8 mouse cellular contexts compared by ENCODE assay signal in the genomic region with DNA sequence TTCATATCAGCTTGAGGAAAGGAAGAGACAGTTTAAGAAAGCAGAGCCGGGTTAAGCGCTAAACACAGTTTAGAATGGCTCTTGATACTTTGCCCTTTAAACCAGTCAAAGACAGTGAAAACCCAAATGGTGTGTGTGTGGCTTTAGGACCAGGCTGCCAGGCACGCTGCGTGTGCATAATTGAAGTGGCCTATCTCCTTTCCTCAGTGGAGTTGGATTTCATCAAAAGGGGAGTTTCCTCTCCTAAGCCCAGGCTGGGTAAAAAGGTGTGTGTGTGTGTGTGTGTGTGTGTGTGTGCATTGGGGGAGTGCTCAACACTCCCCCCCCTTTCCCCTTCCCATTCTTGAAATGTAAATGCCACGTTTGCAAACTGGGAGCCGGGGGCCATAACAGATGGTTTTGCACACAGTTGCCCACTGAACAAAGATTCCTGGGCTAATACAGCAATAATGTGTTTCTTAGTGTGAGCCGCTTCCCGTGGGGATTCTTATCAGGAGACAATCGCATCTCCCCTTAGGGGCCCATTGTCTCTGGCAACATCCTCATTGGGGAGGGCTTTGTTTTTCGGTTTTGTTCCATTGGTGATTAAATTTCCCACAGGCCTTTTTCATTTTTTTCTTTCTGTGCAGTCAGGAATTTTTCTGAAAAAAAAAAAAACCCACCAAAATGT. TPM values are rescaled to one million over a fixed set of nuclear protein-coding genes. Genes with fewer than 3 reads are reported as not detected.
DNase-seq lines count a peak whose midpoint lies in the region; ATAC-seq and TF ChIP-seq lines count a peak whose summit lies in the region.

No protein-coding gene starts in this region.

- peaks cover 2% of the 10 kb centered on the region; the same call in 1 of the 2 replicates for H3K27me3 ChIP-seq in embryonic facial prominence, embryonic 11.5 days (ENCODE audit: control insufficient read depth, insufficient read depth, low read length)
- peaks cover 39% of the 10 kb centered on the region for H3K27me3 ChIP-seq in heart, embryonic 16.5 days (ENCODE audit: control insufficient read depth, insufficient read depth, low read length)
- H3K27me3 ChIP-seq in limb, embryonic 13.5 days = peaks cover 34% of the 10 kb centered on the region

- H3K9me3 ChIP-seq in embryonic facial prominence, embryonic 11.5 days (replicated peaks; ENCODE audit: control insufficient read depth, low read length) = no peaks in the 10 kb centered on the region
- H3K9me3 ChIP-seq in heart, embryonic 16.5 days (replicated peaks; ENCODE audit: control insufficient read depth, low read length) = peaks cover 6% of the 10 kb centered on the region; the same call in 1 of the 2 replicates
- no peaks in the 10 kb centered on the region for H3K9me3 ChIP-seq in limb, embryonic 13.5 days

- no peaks in the 10 kb centered on the region for H3K36me3 ChIP-seq in embryonic facial prominence, embryonic 11.5 days (replicated peaks; ENCODE audit: control insufficient read depth, insufficient read depth, low read depth, low read length)
- H3K36me3 ChIP-seq in heart, embryonic 16.5 days (ENCODE audit: control insufficient read depth, insufficient read depth) = no peaks in the 10 kb centered on the region
- no peaks in the 10 kb centered on the region for H3K36me3 ChIP-seq in limb, embryonic 13.5 days

- peak; percentile 87 for DNase-seq in brain, embryonic 14.5 days (ENCODE audit: low read depth)
- peak; percentile 44 for DNase-seq in embryonic facial prominence, embryonic 11.5 days (ENCODE audit: low spot score)
- DNase-seq in testis, postnatal 14 days (ENCODE audit: low spot score) = no peak
- DNase-seq in testis, postnatal 10 days (ENCODE audit: low spot score) = no peak
- no peak for DNase-seq in ovary, adult 18-20 months (ENCODE audit: low spot score)

- H3K4me2 ChIP-seq in embryonic facial prominence, embryonic 11.5 days (ENCODE audit: low read depth, low read length) = peak overlapping the region; percentile 30
- H3K4me2 ChIP-seq in heart, embryonic 16.5 days (ENCODE audit: low read depth, low read length) = peak overlapping the region; percentile 32; the same call in 1 of the 2 replicates
- H3K4me2 ChIP-seq in limb, embryonic 13.5 days (replicated peaks) = peak overlapping the region; percentile 46

- H3K4me1 ChIP-seq in embryonic facial prominence, embryonic 11.5 days (ENCODE audit: control insufficient read depth, insufficient read depth, low read length) = peaks cover 8% of the 10 kb centered on the region
- peaks cover 15% of the 10 kb centered on the region for H3K4me1 ChIP-seq in heart, embryonic 16.5 days (ENCODE audit: control insufficient read depth, insufficient read depth, low read length)
- H3K4me1 ChIP-seq in limb, embryonic 13.5 days = peaks cover 44% of the 10 kb centered on the region

- no peak overlapping the region for H3K4me3 ChIP-seq in embryonic facial prominence, embryonic 11.5 days (ENCODE audit: low read depth, low read length)
- no peak overlapping the region; the same call in 1 of the 2 replicates for H3K4me3 ChIP-seq in heart, embryonic 16.5 days (ENCODE audit: low read length)
- H3K4me3 ChIP-seq in limb, embryonic 13.5 days = peak overlapping the region; percentile 12

- TF ChIP-seq CTCF in brain, embryonic 14.5 days (IDR thresholded peaks at IDR 0.05; ENCODE audit: borderline replicate concordance, extremely low read depth, insufficient read depth, insufficient read length) = no peak

- no peak for TF ChIP-seq POLR2A in brain, embryonic 14.5 days (IDR thresholded peaks at IDR 0.05; ENCODE audit: borderline replicate concordance, extremely low read depth, insufficient read depth, insufficient read length, poor library complexity, severe bottlenecking)

- H3K9ac ChIP-seq in embryonic facial prominence, embryonic 11.5 days (replicated peaks; ENCODE audit: low read length) = no peak overlapping the region
- no peak overlapping the region for H3K9ac ChIP-seq in heart, embryonic 16.5 days (ENCODE audit: low read length)
- no peak overlapping the region for H3K9ac ChIP-seq in limb, embryonic 13.5 days

- no peak for ATAC-seq in embryonic facial prominence, embryonic 11.5 days (replicated peaks; ENCODE audit: insufficient number of reproducible peaks, low FRiP score, low TSS enrichment, low read depth)
- ATAC-seq in heart, embryonic 16.5 days (replicated peaks; ENCODE audit: extremely low read depth, insufficient read depth, low FRiP score) = no peak
- no peak for ATAC-seq in limb, embryonic 13.5 days (ENCODE audit: low FRiP score, low read depth)
- ATAC-seq in CD4-positive, CD25-positive, alpha-beta regulatory T cell, adult 4 months = no peak

- WGBS in embryonic facial prominence, embryonic 11.5 days = 6% methylated on average over 10 of the region's 10 CpGs
- 28% methylated on average over 10 of the region's 10 CpGs for WGBS in heart, embryonic 16.5 days
- WGBS in limb, embryonic 13.5 days = 19% methylated on average over 10 of the region's 10 CpGs

- no peak overlapping the region for H3K27ac ChIP-seq in embryonic facial prominence, embryonic 11.5 days (replicated peaks; ENCODE audit: low read depth, low read length)
- peak overlapping the region; percentile 79 for H3K27ac ChIP-seq in heart, embryonic 16.5 days (ENCODE audit: low read length)
- no peak overlapping the region for H3K27ac ChIP-seq in limb, embryonic 13.5 days

RNA-seq across cellular contexts. Expression of a gene that starts 2.3 kb away (rescaled TPM):
- polyA plus RNA-seq in brain, embryonic 14.5 days (2012; rRNA removed) = 22.3 and 37.8 TPM in 2 replicates
- 69.3 and 73.0 TPM in 2 replicates for polyA plus RNA-seq in embryonic facial prominence, embryonic 11.5 days (2014; fragmentation: Nextera tagmentation; extraction: Ambion mirVana)
- polyA plus RNA-seq in heart, embryonic 16.5 days (2015; fragmentation: Nextera tagmentation; extraction: Ambion mirVana) = 22.2 and 31.3 TPM in 2 replicates
- polyA plus RNA-seq in limb, embryonic 13.5 days (2015; fragmentation: Nextera tagmentation; extraction: Ambion mirVana) = 75.5 and 82.0 TPM in 2 replicates
- polyA plus RNA-seq in CD4-positive, CD25-positive, alpha-beta regulatory T cell, adult 4 months (2017; shearing (Covaris generic)) = not detected

Comparison
In these comparisons a context has a peak if more than half of its experiments do, and no peak if none do; other contexts are left out.
1. DNase-seq: peak in brain, embryonic 14.5 days (single experiment) and embryonic facial prominence, embryonic 11.5 days (single experiment); none in testis, postnatal 14 days (single experiment), testis, postnatal 10 days (single experiment) and ovary, adult 18-20 months (single experiment).
2. RNA of a gene that starts 2.3 kb away (polyA plus RNA-seq): 75.5 to 82.0 TPM in limb, embryonic 13.5 days, 69.3 to 73.0 TPM in embryonic facial prominence, embryonic 11.5 days, 22.3 to 37.8 TPM in brain, embryonic 14.5 days and 22.2 to 31.3 TPM in heart, embryonic 16.5 days; not detected in CD4-positive, CD25-positive, alpha-beta regulatory T cell, adult 4 months; every median in the first group is over 10 times any median in the second.
3. Peak in every context shown above with its lines, with median percentiles within 50 percentile points of each other: H3K4me2 ChIP-seq.